Mouse (Mus musculus): ENCODE data around the gene Gfi1b. TPM values are rescaled to one million over a fixed set of nuclear protein-coding genes. Genes with fewer than 3 reads are reported as not detected.

The Gfi1b gene
- polyA plus RNA-seq, 1 experiment from 2014 or later, result 0.45 TPM

GRCm38 (mm10) chr2:28592809-28593208, 29.0 kb downstream of the Gfi1b start:
- no peak overlapping the region for H3K4me2 ChIP-seq

GRCm38 (mm10) chr2:28591479-28591878, 30.3 kb downstream of the Gfi1b start:
- no peak overlapping the region for H3K9ac ChIP-seq
- ATAC-seq (ENCODE audit: low read depth), result no peak
- H3K4me3 ChIP-seq, result no peak overlapping the region
- WGBS, result 62% methylated on average over 2 of the region's 2 CpGs
- no peak overlapping the region for H3K4me2 ChIP-seq
- no peaks in the 10 kb centered on the region for H3K36me3 ChIP-seq
- no peaks in the 10 kb centered on the region for H3K9me3 ChIP-seq
- H3K27ac ChIP-seq (replicated peaks), result no peak overlapping the region
- H3K4me1 ChIP-seq (replicated peaks), result no peaks in the 10 kb centered on the region
- H3K27me3 ChIP-seq, result peaks cover 6% of the 10 kb centered on the region; the same call in 1 of the 2 replicates

More at GRCm38 (mm10) chr2:28592809-28593208, 29.0 kb downstream of the Gfi1b start:
- no peak for ATAC-seq (ENCODE audit: low read depth)
- Histone ChIP-seq H3K9ac (no peak overlapping the region), H3K4me1 (replicated peaks) (peaks cover 1% of the 10 kb centered on the region), H3K27me3 (peaks cover 5% of the 10 kb centered on the region; the same call in 1 of the 2 replicates), H3K27ac (replicated peaks) (no peak overlapping the region), H3K9me3 (no peaks in the 10 kb centered on the region), H3K36me3 (no peaks in the 10 kb centered on the region), H3K4me3 (no peak overlapping the region)
- WGBS, result 8% methylated on average over 15 of the region's 15 CpGs

GRCm38 (mm10) chr2:28588574-28588973, 33.2 kb downstream of the Gfi1b start:
- WGBS, result 50% methylated on average over 1 of the region's 1 CpGs
- no peak overlapping the region for H3K9ac ChIP-seq
- H3K36me3 ChIP-seq, result no peaks in the 10 kb centered on the region
- H3K27ac ChIP-seq (replicated peaks), result no peak overlapping the region
- no peaks in the 10 kb centered on the region for H3K9me3 ChIP-seq
- peaks cover 4% of the 10 kb centered on the region; the same call in 1 of the 2 replicates for H3K27me3 ChIP-seq
- H3K4me2 ChIP-seq, result no peak overlapping the region
- H3K4me1 ChIP-seq (replicated peaks), result peaks cover 4% of the 10 kb centered on the region
- ATAC-seq (ENCODE audit: low read depth), result no peak
- H3K4me3 ChIP-seq, result no peak overlapping the region

- Histone ChIP-seq H3K27ac (replicated peaks) (no peak overlapping the region), H3K4me2 (no peak overlapping the region), H3K4me3 (no peak overlapping the region), H3K27me3 (0 out of 2 replicates have a peak, but pooled peaks cover 2% of the 10 kb centered on the region), H3K4me1 (replicated peaks) (peaks cover 24% of the 10 kb centered on the region), H3K9me3 (no peaks in the 10 kb centered on the region), H3K36me3 (peaks cover 2% of the 10 kb centered on the region; the same call in 1 of the 2 replicates), H3K9ac (no peak overlapping the region)
- ATAC-seq (ENCODE audit: low read depth), result no peak
- 50% methylated on average over 2 of the region's 2 CpGs for WGBS
These were observed 36.1 kb downstream of the Gfi1b start for GRCm38 (mm10) chr2:28585730-28586129.

- Histone ChIP-seq H3K4me1 (replicated peaks) (peaks cover 29% of the 10 kb centered on the region), H3K4me3 (no peak overlapping the region), H3K27ac (replicated peaks) (no peak overlapping the region), H3K27me3 (0 out of 2 replicates have a peak, but pooled peaks cover 2% of the 10 kb centered on the region), H3K36me3 (peaks cover 5% of the 10 kb centered on the region; the same call in 1 of the 2 replicates), H3K9me3 (no peaks in the 10 kb centered on the region), H3K9ac (no peak overlapping the region), H3K4me2 (no peak overlapping the region)
- 20% methylated on average over 6 of the region's 6 CpGs for WGBS
- ATAC-seq (ENCODE audit: low read depth), result no peak
These were observed 36.7 kb downstream of the Gfi1b start for GRCm38 (mm10) chr2:28585043-28585571.

GRCm38 (mm10) chr2:28583651-28584050, 38.1 kb downstream of the Gfi1b start, which contains the start of gene Gtf3c5:
TSS of gene Gtf3c5 (minus strand) at chr2:28583751.
- H3K4me2 ChIP-seq, result peak within 1 kb of the TSS; percentile 76
- peaks cover 29% of the 10 kb centered on the region for H3K4me1 ChIP-seq (replicated peaks)
- 0 out of 2 replicates have a peak, but pooled peaks cover 2% of the 10 kb centered on the region for H3K27me3 ChIP-seq
- peak within 1 kb of the TSS; percentile 94 for H3K27ac ChIP-seq (replicated peaks)
- H3K4me3 ChIP-seq, result peak within 1 kb of the TSS; percentile 75
- 77% methylated on average over 9 of the region's 9 CpGs for WGBS
- H3K36me3 ChIP-seq, result peaks cover 20% of the 10 kb centered on the region
- ATAC-seq (ENCODE audit: low read depth), result no peak
- H3K9me3 ChIP-seq, result no peaks in the 10 kb centered on the region
- peak within 1 kb of the TSS; percentile 76 for H3K9ac ChIP-seq

- Histone ChIP-seq H3K4me2 (peak overlapping the region; percentile 76), H3K4me3 (peak overlapping the region; percentile 75), H3K4me1 (replicated peaks) (peaks cover 29% of the 10 kb centered on the region), H3K27ac (replicated peaks) (peak overlapping the region; percentile 94), H3K9ac (peak overlapping the region; percentile 76), H3K27me3 (0 out of 2 replicates have a peak, but pooled peaks cover 2% of the 10 kb centered on the region), H3K9me3 (no peaks in the 10 kb centered on the region), H3K36me3 (peaks cover 28% of the 10 kb centered on the region)
- WGBS, result 0% methylated on average over 56 of the region's 56 CpGs
- ATAC-seq (ENCODE audit: low read depth), result peak; percentile 93
These were observed 39.0 kb downstream of the Gfi1b start for GRCm38 (mm10) chr2:28582647-28583353.

GRCm38 (mm10) chr2:28578003-28578402, 43.8 kb downstream of the Gfi1b start:
- Histone ChIP-seq H3K4me2 (no peak overlapping the region), H3K4me3 (no peak overlapping the region), H3K9me3 (no peaks in the 10 kb centered on the region), H3K9ac (no peak overlapping the region), H3K27ac (replicated peaks) (no peak overlapping the region), H3K36me3 (peaks cover 71% of the 10 kb centered on the region), H3K27me3 (no peaks in the 10 kb centered on the region), H3K4me1 (replicated peaks) (peaks cover 22% of the 10 kb centered on the region)
- ATAC-seq (ENCODE audit: low read depth), result no peak
- 69% methylated on average over 5 of the region's 5 CpGs for WGBS

GRCm38 (mm10) chr2:28576815-28577214, 45.0 kb downstream of the Gfi1b start:
- H3K27ac ChIP-seq (replicated peaks), result no peak overlapping the region
- peaks cover 83% of the 10 kb centered on the region for H3K36me3 ChIP-seq
- no peak overlapping the region for H3K9ac ChIP-seq
- no peak overlapping the region for H3K4me2 ChIP-seq
- no peaks in the 10 kb centered on the region for H3K9me3 ChIP-seq
- H3K4me3 ChIP-seq, result no peak overlapping the region
- no peaks in the 10 kb centered on the region for H3K27me3 ChIP-seq
- H3K4me1 ChIP-seq (replicated peaks), result peaks cover 17% of the 10 kb centered on the region
- 93% methylated on average over 3 of the region's 3 CpGs for WGBS
- no peak for ATAC-seq (ENCODE audit: low read depth)

- Histone ChIP-seq H3K4me2 (no peak overlapping the region), H3K9me3 (no peaks in the 10 kb centered on the region), H3K9ac (no peak overlapping the region), H3K4me1 (replicated peaks) (peaks cover 2% of the 10 kb centered on the region; the same call in 1 of the 2 replicates), H3K36me3 (peaks cover 92% of the 10 kb centered on the region), H3K4me3 (no peak overlapping the region), H3K27ac (replicated peaks) (no peak overlapping the region), H3K27me3 (no peaks in the 10 kb centered on the region)
- no peak for ATAC-seq (ENCODE audit: low read depth)
- WGBS, result 83% methylated on average over 4 of the region's 4 CpGs
These were observed 46.4 kb downstream of the Gfi1b start for GRCm38 (mm10) chr2:28575341-28575740.

GRCm38 (mm10) chr2:28569903-28570302, 51.9 kb downstream of the Gfi1b start:
- Histone ChIP-seq H3K4me2 (no peak overlapping the region), H3K27ac (replicated peaks) (no peak overlapping the region), H3K27me3 (no peaks in the 10 kb centered on the region), H3K36me3 (peaks cover 97% of the 10 kb centered on the region), H3K9ac (no peak overlapping the region), H3K4me1 (replicated peaks) (no peaks in the 10 kb centered on the region), H3K9me3 (no peaks in the 10 kb centered on the region), H3K4me3 (no peak overlapping the region)
- 81% methylated on average over 2 of the region's 3 CpGs for WGBS
- ATAC-seq (ENCODE audit: low read depth), result no peak

- no peak overlapping the region for H3K9ac ChIP-seq
- H3K27me3 ChIP-seq, result no peaks in the 10 kb centered on the region
- peak overlapping the region; percentile 61 for H3K27ac ChIP-seq (replicated peaks)
- H3K4me3 ChIP-seq, result no peak overlapping the region
- no peaks in the 10 kb centered on the region for H3K9me3 ChIP-seq
- H3K4me1 ChIP-seq (replicated peaks), result no peaks in the 10 kb centered on the region
- 66% methylated on average over 5 of the region's 5 CpGs for WGBS
- H3K4me2 ChIP-seq, result no peak overlapping the region
- H3K36me3 ChIP-seq, result peaks cover 66% of the 10 kb centered on the region
- no peak for ATAC-seq (ENCODE audit: low read depth)
These were observed 55.2 kb downstream of the Gfi1b start for GRCm38 (mm10) chr2:28566545-28566944.
